Mouse (Mus musculus) intestine, embryonic 14.5 days (tissue): ENCODE results near the gene Mmp3. TPM values are rescaled to one million over a fixed set of nuclear protein-coding genes. Genes with fewer than 3 reads are reported as not detected.
"Not testable (repeated sequence)": the region's sequence is repeated elsewhere in the genome, so short reads cannot be mapped to it uniquely, and the experiment has no call there.

ENCODE experiments used
- ATAC-seq: fragments of 200-750 bp; cut with Nextera tagmentation; replicated peaks from 2 replicates; pipeline ENCODE4 v1.8.0; 2017; ENCODE audit warnings: low read depth, moderate number of reproducible peaks, moderate TSS enrichment, moderate library complexity; ENCODE audit not compliant: low FRiP score, low TSS enrichment
- DNase-seq: peaks from one replicate; pipeline ENCODE4 v3.0.0-alpha.2; 2018; ENCODE audit warnings: low spot score
- H3K27ac ChIP-seq: fragments of 300-500 bp; sonication (generic); 2 replicates; pipeline ENCODE4 v1.5.1; 2014; ENCODE audit warnings: low read depth, mild to moderate bottlenecking, control low read depth
- H3K27me3 ChIP-seq: fragments of 300-500 bp; sonication (generic); replicated peaks from 2 replicates; pipeline ENCODE4 v1.6.1; 2014; ENCODE audit warnings: low read length, control low read depth; ENCODE audit not compliant: control insufficient read depth, insufficient read depth
- H3K36me3 ChIP-seq: fragments of 300-500 bp; sonication (generic); 2 replicates; pipeline ENCODE4 v1.6.1; 2014; ENCODE audit warnings: low read length, control low read depth; ENCODE audit not compliant: control insufficient read depth, insufficient read depth
- H3K4me1 ChIP-seq: fragments of 300-500 bp; sonication (generic); replicated peaks from 2 replicates; pipeline ENCODE4 v1.6.1; 2014; ENCODE audit warnings: low read length, control low read depth, mixed read lengths; ENCODE audit not compliant: control insufficient read depth, insufficient read depth
- H3K4me2 ChIP-seq: fragments of 300-500 bp; sonication (generic); 2 replicates; pipeline ENCODE4 v1.6.1; 2014; ENCODE audit warnings: low read length
- H3K4me3 ChIP-seq: fragments of 300-500 bp; sonication (generic); 2 replicates; pipeline ENCODE4 v1.5.1; 2014; ENCODE audit warnings: low read depth, low read length, control low read depth, mixed read lengths
- H3K9ac ChIP-seq: fragments of 300-500 bp; sonication (generic); 2 replicates; pipeline ENCODE4 v1.6.1; 2014; ENCODE audit warnings: mild to moderate bottlenecking, low read length
- H3K9me3 ChIP-seq: fragments of 300-500 bp; sonication (generic); 2 replicates; pipeline ENCODE4 v1.6.1; 2016; ENCODE audit warnings: low read length, control low read depth; ENCODE audit not compliant: control insufficient read depth
- WGBS: fragments of 180-500 bp; shearing (Covaris S2); extraction: QIAGEN DNeasy Blood & Tissue Kit; methylation state at CpG from one replicate; pipeline ENCODE4 v1.1.7; 2014; 5-methylcytosine and 5-hydroxymethylcytosine counted together
- polyA plus RNA-seq: library from polyadenylated mRNA; unstranded; fragments of >200 nt; fragmentation: Nextera tagmentation; extraction: Ambion mirVana; gene quantifications from 2 replicates; pipeline ENCODE4 v1.2.1, GENCODE M21; 2014

The Mmp3 gene
- 0.09 TPM in 1 of 2 replicates, not detected in the other for polyA plus RNA-seq

DNA sequence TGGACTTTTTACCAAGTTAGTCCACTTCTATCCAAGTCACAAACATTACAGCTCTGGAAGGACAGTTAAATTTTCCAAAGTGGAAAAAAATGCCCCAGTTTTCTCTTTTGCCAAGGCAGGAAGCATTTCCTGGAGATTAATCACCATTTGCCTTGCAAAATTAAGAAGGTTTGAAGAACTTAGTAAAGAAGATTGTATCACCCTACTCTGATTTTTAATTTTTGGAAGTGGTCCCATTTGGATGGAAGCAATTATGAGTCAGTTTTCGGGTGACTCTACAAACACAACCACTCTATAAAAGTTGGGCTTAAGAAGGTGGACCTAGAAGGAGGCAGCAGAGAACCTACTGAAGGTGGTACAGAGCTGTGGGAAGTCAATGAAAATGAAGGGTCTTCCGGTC lies at the start of gene Mmp3:
TSS of gene Mmp3 (plus strand) at position 301 of the 400 bp plus-strand sequence.
- H3K27ac ChIP-seq = no peak within 1 kb of the TSS
- no peaks in the 10 kb centered on the region for H3K9me3 ChIP-seq
- no peak within 1 kb of the TSS for H3K4me3 ChIP-seq
- H3K9ac ChIP-seq = no peak within 1 kb of the TSS
- ATAC-seq = no peak
- H3K4me2 ChIP-seq = no peak within 1 kb of the TSS
- no peaks in the 10 kb centered on the region for H3K27me3 ChIP-seq
- WGBS = 89% methylated on average over 2 of the region's 2 CpGs
- H3K36me3 ChIP-seq = no peaks in the 10 kb centered on the region
- DNase-seq = no peak
- no peaks in the 10 kb centered on the region for H3K4me1 ChIP-seq

DNA sequence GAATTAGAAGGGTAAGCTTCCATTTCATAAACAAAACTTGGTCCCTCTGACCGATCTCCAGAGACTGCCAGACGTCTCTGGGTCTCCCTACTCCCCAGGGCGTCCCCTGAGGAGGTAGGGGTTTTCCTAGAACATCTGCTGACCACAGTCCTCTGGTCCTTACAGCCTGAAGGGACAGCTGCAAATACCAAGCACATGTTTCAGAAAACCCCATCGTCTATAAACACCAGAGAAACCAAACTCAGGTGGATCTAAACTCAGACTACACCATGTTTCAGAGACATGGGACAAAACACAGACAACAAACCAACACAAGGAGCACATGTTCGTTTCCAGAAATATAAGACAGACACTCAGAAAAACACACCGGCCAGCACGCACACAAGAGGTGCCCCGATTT lies 49.1 kb upstream of the Mmp3 start:
- not testable (repeated sequence) for H3K4me1 ChIP-seq, H3K27ac ChIP-seq, H3K27me3 ChIP-seq, DNase-seq, H3K36me3 ChIP-seq, ATAC-seq, H3K9me3 ChIP-seq, H3K4me3 ChIP-seq, H3K9ac ChIP-seq, H3K4me2 ChIP-seq
- WGBS = 79% methylated on average over 8 of the region's 8 CpGs

DNA sequence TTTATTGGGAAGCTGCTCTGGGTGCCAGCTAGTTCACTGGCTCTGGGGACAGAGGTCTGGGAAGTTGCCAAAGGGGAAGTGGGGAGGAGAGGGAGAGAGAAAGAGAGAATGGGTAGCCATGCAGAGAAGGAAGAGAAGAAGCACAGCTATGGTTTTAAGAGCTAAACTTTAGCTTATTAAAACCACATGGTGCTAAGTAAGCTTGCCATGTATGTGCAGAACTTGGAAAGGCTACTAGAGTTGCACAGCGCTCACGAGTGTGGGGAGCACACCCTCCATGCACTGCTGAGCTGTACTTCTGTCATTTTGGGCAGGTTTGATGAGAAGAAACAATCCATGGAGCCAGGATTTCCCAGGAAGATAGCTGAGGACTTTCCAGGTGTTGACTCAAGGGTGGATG lies 7.7 kb downstream of the Mmp3 start:
- Histone ChIP-seq H3K27me3 (no peaks in the 10 kb centered on the region), H3K9me3 (no peaks in the 10 kb centered on the region), H3K4me2 (no peak overlapping the region), H3K9ac (no peak overlapping the region), H3K36me3 (no peaks in the 10 kb centered on the region), H3K4me1 (no peaks in the 10 kb centered on the region), H3K27ac (no peak overlapping the region), H3K4me3 (no peak overlapping the region)
- WGBS = 81% methylated on average over 2 of the region's 2 CpGs
- DNase-seq = no peak
- no peak for ATAC-seq

DNA sequence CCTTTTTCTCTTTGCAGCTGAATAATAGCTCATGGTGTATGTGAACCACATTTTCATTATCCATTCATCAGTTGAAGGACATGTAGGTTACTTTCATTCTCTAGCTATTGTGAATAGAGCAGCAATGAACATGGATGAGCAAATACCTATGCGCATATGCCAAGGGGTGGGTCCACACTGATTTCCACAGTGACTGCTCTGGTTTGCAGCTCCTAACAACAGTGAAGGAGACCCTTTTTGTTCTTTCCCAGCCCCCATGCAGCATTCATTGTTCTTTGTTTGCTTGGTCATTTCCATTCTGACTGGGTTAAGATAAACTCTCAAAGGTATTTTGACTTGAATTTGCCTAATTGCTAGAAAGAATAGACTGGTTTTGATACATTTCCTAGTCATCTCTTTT lies 24.6 kb downstream of the Mmp3 start:
- Histone ChIP-seq H3K9ac (no peak overlapping the region), H3K27ac (no peak overlapping the region), H3K9me3 (no peaks in the 10 kb centered on the region), H3K4me3 (no peak overlapping the region), H3K4me1 (no peaks in the 10 kb centered on the region), H3K27me3 (no peaks in the 10 kb centered on the region), H3K4me2 (no peak overlapping the region), H3K36me3 (no peaks in the 10 kb centered on the region)
- DNase-seq (no peak), ATAC-seq (no peak)
- 94% methylated on average over 1 of the region's 1 CpGs for WGBS

DNA sequence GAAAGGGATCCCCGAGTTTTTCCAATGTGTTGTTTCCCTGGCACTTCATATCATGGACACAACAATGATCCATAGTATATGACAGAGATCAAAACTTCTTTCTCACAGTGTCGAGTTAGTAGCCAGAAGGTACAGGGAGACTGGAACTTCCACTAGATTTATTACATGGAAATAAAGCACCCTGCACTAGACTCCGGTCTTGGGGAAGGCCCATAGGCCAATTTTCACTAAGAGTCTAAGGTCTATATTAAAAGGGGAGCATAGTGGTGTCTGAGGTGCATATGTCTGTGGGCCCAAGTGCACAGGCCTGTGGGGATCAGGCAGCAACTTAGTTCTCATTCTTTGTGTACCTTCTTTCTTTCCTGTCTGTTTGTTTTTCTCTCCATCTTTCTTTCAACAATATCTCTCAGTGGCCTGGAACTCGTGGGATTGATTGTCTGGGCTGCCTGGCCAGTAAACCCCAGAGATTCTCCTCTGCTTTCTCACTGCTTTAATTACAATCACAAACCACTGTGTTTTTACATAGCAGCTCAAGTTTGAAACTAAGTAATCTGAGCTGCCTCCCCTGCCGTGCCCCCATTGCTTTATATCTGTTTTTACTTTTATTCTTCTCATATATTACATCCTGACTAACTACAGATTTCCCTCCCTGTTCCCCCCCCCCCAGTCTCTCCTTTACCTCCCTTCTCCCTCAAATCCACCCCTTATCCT lies 38.2 kb downstream of the Mmp3 start:
- 61% methylated on average over 5 of the region's 5 CpGs for WGBS
- Histone ChIP-seq H3K9ac (no peak overlapping the region), H3K27me3 (no peaks in the 10 kb centered on the region), H3K4me3 (no peak overlapping the region), H3K4me2 (no peak overlapping the region), H3K27ac (no peak overlapping the region), H3K4me1 (no peaks in the 10 kb centered on the region), H3K36me3 (no peaks in the 10 kb centered on the region), H3K9me3 (no peaks in the 10 kb centered on the region)
- no peak for ATAC-seq
- no peak for DNase-seq

DNA sequence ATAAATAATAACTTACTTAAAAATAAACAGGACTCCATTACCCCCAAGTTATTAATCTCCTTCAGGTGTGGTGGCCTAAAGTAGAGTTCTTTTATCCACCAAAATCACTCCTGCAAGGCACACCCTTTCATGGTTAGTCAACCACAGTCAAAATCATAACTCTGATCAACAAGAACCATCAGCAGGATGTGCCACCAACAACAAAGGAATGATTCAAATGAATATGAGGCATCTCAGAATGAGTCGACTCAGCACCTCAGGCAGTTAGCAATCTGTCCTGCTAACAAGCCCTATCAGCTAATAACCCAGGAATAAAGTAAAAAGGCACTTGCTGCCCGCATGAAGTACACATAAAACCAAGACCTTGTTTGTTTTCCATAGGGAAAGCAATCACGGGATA lies 55.5 kb downstream of the Mmp3 start:
- Histone ChIP-seq H3K4me1 (no peaks in the 10 kb centered on the region), H3K27me3 (no peaks in the 10 kb centered on the region), H3K9ac (no peak overlapping the region), H3K4me2 (no peak overlapping the region), H3K9me3 (no peaks in the 10 kb centered on the region), H3K27ac (no peak overlapping the region), H3K4me3 (no peak overlapping the region), H3K36me3 (no peaks in the 10 kb centered on the region)
- WGBS = 82% methylated on average over 3 of the region's 3 CpGs
- ATAC-seq (no peak), DNase-seq (no peak)

DNA sequence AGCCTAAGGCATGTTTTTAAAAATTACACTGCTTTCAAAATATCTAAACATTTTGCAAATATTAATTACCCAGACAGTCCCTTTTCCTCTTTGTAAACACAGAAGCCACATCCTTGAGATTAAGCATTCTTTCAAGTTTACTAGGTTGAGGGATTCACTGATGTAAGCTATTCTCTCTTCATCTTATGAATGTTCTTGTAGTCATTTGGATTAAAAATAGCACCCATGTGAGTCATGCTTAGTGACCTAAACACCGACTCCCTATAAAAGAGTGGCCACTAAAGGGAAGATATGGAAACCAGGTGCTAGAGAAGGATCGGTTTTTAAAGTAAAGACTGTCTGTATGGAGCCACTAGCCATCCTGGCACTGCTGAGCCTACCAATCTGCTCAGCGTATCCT lies 56.4 kb downstream of the Mmp3 start, which contains the start of gene Mmp10:
TSS of gene Mmp10 (plus strand) at position 302 of the 400 bp plus-strand sequence.
- Histone ChIP-seq H3K4me2 (no peak within 1 kb of the TSS), H3K36me3 (no peaks in the 10 kb centered on the region), H3K27ac (no peak within 1 kb of the TSS), H3K9ac (no peak within 1 kb of the TSS), H3K4me3 (no peak within 1 kb of the TSS), H3K27me3 (no peaks in the 10 kb centered on the region), H3K9me3 (no peaks in the 10 kb centered on the region), H3K4me1 (no peaks in the 10 kb centered on the region)
- DNase-seq = no peak
- ATAC-seq = no peak
- WGBS = 88% methylated on average over 3 of the region's 3 CpGs

Other genes starting within 250 kb of the Mmp3 start
- 0.15 TPM in 1 of 2 replicates, not detected in the other for gene Mmp13, start 173.3 kb upstream of the Mmp3 start, polyA plus RNA-seq
- gene Mmp12, start 101.4 kb upstream of the Mmp3 start, polyA plus RNA-seq = 0.08 and 0.16 TPM in 2 replicates
- gene Mmp1b, start 57.8 kb upstream of the Mmp3 start, polyA plus RNA-seq = not detected in 2 replicates
- gene Mmp10, start 56.5 kb downstream of the Mmp3 start, polyA plus RNA-seq = 0.20 TPM in 1 of 2 replicates, not detected in the other
- gene Mmp8, start 112.6 kb downstream of the Mmp3 start, polyA plus RNA-seq = 0.23 TPM in 1 of 2 replicates, not detected in the other
- gene Mmp27, start 125.6 kb downstream of the Mmp3 start, polyA plus RNA-seq = not detected in 2 replicates
- 0.13 and 0.24 TPM in 2 replicates for gene Mmp20, start 182.4 kb downstream of the Mmp3 start, polyA plus RNA-seq
- gene Mmp7, start 246.3 kb downstream of the Mmp3 start, polyA plus RNA-seq = 0.46 and 0.84 TPM in 2 replicates